Mouse (Mus musculus) liver, postnatal 0 days (tissue): ENCODE results near the gene Ankrd2.

Source experiments
- CTCF ChIP-seq: sonication (generic); IDR thresholded peaks from 2 replicates; pipeline ENCODE4 v1.5.1; 2016; ENCODE audit warnings: antibody characterized with exemption, low read depth
- EP300 ChIP-seq: IDR thresholded peaks from 2 replicates; pipeline ENCODE4 v1.6.1; 2016; ENCODE audit warnings: antibody characterized with exemption, low read depth, mild to moderate bottlenecking

DNA sequence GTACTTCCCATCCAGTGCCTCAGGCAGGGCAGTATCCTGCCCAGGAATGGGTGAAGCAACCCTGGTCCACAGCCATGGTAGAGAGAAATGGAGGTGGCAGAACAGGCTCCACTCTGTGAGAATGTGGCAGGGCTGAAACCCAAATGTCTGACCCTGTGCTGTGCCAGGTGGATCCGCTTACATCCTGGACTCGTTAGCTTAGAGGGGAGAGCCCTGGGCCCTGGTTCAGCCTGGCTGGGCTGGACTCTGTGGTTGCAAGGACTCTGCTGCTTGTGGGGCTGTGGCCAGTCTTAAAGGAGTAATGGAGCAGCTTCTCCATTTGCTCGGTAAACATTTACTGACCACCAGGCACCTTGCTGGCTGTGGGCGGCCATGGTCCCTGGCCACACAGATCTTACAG is 48.6 kb upstream of the Ankrd2 start:
- no peak for TF ChIP-seq EP300
- no peak for TF ChIP-seq CTCF
